ENCODE assay signal across 26 mouse cellular contexts in genomic region chr10:79526661-79527452, GRCm38 (mm10). TPM values are rescaled to one million over a fixed set of nuclear protein-coding genes. Genes with fewer than 3 reads are reported as not detected.
DNase-seq lines count a peak whose midpoint lies in the region; ATAC-seq and TF ChIP-seq lines count a peak whose summit lies in the region.
"Had no signal": no experiment of that assay in that cellular context is flagged by ENCODE, and none has a peak within 500 bp of the region (broad histone marks: within the 10 kb centered on the region; RNA-seq: fewer than 3 reads in every experiment).

No protein-coding gene starts in this region.

- H3K27me3 ChIP-seq in forebrain, embryonic 10.5 days (ENCODE audit: poor library complexity, severe bottlenecking) = no peaks in the 10 kb centered on the region
- H3K27me3 ChIP-seq in forebrain, embryonic 14.5 days (replicated peaks; ENCODE audit: control insufficient read depth, insufficient read depth, low read length) = no peaks in the 10 kb centered on the region
- H3K27me3 ChIP-seq in stomach, postnatal 0 days (ENCODE audit: control insufficient read depth, insufficient read depth, low read length) = no peaks in the 10 kb centered on the region
- H3K27me3 ChIP-seq: heart, embryonic 12.5 days; hindbrain, embryonic 12.5 days; limb, embryonic 15.5 days; midbrain, embryonic 15.5 days; neural tube, embryonic 13.5 days had no signal

- WGBS in forebrain, embryonic 10.5 days = 92% methylated on average over 12 of the region's 12 CpGs
- 90% methylated on average over 12 of the region's 12 CpGs for WGBS in forebrain, embryonic 14.5 days
- WGBS in stomach, postnatal 0 days = 87% methylated on average over 12 of the region's 12 CpGs

- no peak overlapping the region for H3K9ac ChIP-seq in forebrain, embryonic 14.5 days (ENCODE audit: low read length)
- H3K9ac ChIP-seq in stomach, postnatal 0 days (ENCODE audit: low read length) = no peak overlapping the region
- H3K9ac ChIP-seq: heart, embryonic 12.5 days; hindbrain, embryonic 12.5 days; limb, embryonic 15.5 days; midbrain, embryonic 15.5 days; neural tube, embryonic 13.5 days had no signal

- H3K27ac ChIP-seq in forebrain, embryonic 10.5 days = no peak overlapping the region
- H3K27ac ChIP-seq in forebrain, embryonic 14.5 days (ENCODE audit: low read depth, low read length) = no peak overlapping the region
- no peak overlapping the region for H3K27ac ChIP-seq in stomach, postnatal 0 days (replicated peaks)
- H3K27ac ChIP-seq: hindbrain, embryonic 12.5 days; limb, embryonic 15.5 days; midbrain, embryonic 15.5 days; neural tube, embryonic 13.5 days had no signal

- H3K4me2 ChIP-seq in forebrain, embryonic 14.5 days (ENCODE audit: low read length) = no peak overlapping the region
- no peak overlapping the region for H3K4me2 ChIP-seq in stomach, postnatal 0 days (replicated peaks; ENCODE audit: low read depth)
- H3K4me2 ChIP-seq: heart, embryonic 12.5 days; hindbrain, embryonic 12.5 days; limb, embryonic 15.5 days; midbrain, embryonic 15.5 days; neural tube, embryonic 13.5 days had no signal

- no peak for ATAC-seq in forebrain, embryonic 14.5 days
- ATAC-seq in stomach, postnatal 0 days (ENCODE audit: low FRiP score, low TSS enrichment) = no peak
- ATAC-seq: activated CD4-positive, CD25-positive, alpha-beta regulatory T cell, adult 4 months; forebrain, embryonic 16.5 days; midbrain, embryonic 15.5 days had no signal

- no peak overlapping the region for H3K4me3 ChIP-seq in forebrain, embryonic 10.5 days
- H3K4me3 ChIP-seq in forebrain, embryonic 14.5 days (ENCODE audit: low read depth, low read length) = no peak overlapping the region
- no peak overlapping the region for H3K4me3 ChIP-seq in stomach, postnatal 0 days (ENCODE audit: low read depth, low read length)
- H3K4me3 ChIP-seq: heart, embryonic 12.5 days; hindbrain, embryonic 12.5 days; limb, embryonic 15.5 days; midbrain, embryonic 15.5 days; myocyte; neural tube, embryonic 13.5 days had no signal

- no peak for TF ChIP-seq EP300 in stomach, postnatal 0 days (optimal IDR thresholded peaks at IDR 0.05)

- peaks cover 56% of the 10 kb centered on the region for H3K36me3 ChIP-seq in forebrain, embryonic 10.5 days (replicated peaks)
- H3K36me3 ChIP-seq in forebrain, embryonic 14.5 days (ENCODE audit: control insufficient read depth, insufficient read depth, low read length) = no peaks in the 10 kb centered on the region
- H3K36me3 ChIP-seq in stomach, postnatal 0 days (ENCODE audit: control insufficient read depth, insufficient read depth, low read length) = no peaks in the 10 kb centered on the region
- H3K36me3 ChIP-seq: hindbrain, embryonic 12.5 days; midbrain, embryonic 15.5 days had no signal

- no peak for TF ChIP-seq CTCF in stomach, postnatal 0 days (IDR thresholded peaks at IDR 0.05; ENCODE audit: low read depth)

- DNase-seq in forebrain, embryonic 10.5 days (ENCODE audit: extremely low spot score, low spot score) = peak; percentile 11
- DNase-seq in forebrain, embryonic 14.5 days (ENCODE audit: low spot score) = no peak
- peak; percentile 1 for DNase-seq in kidney, adult 11 months
- no peak for DNase-seq in kidney, adult 8-10 months
- peak; percentile 3 for DNase-seq in right cerebral cortex, postnatal 14 days
- DNase-seq in right cerebral cortex, postnatal 10 days (ENCODE audit: low spot score in 2 of 2) = no peak
- peak; percentile 12 for DNase-seq in stomach, postnatal 0 days (ENCODE audit: low spot score)
- DNase-seq: adrenal gland, adult 8-10 months; cerebellum, adult 11-12 months; gastrocnemius, postnatal 14 days; heart, adult 18-20 months; layer of hippocampus, adult 9-11 months; lung, adult 18-20 months; retina, postnatal 1 day; thymus, postnatal 14 days had no signal

- H3K4me1 ChIP-seq in forebrain, embryonic 10.5 days = peaks cover 4% of the 10 kb centered on the region
- no peaks in the 10 kb centered on the region for H3K4me1 ChIP-seq in forebrain, embryonic 14.5 days (ENCODE audit: control insufficient read depth, insufficient read depth, low read length)
- H3K4me1 ChIP-seq in stomach, postnatal 0 days (replicated peaks; ENCODE audit: control insufficient read depth, insufficient read depth) = no peaks in the 10 kb centered on the region
- H3K4me1 ChIP-seq: heart, embryonic 12.5 days; hindbrain, embryonic 12.5 days; limb, embryonic 15.5 days; midbrain, embryonic 15.5 days; neural tube, embryonic 13.5 days had no signal

- no peaks in the 10 kb centered on the region for H3K9me3 ChIP-seq in forebrain, embryonic 10.5 days
- H3K9me3 ChIP-seq in forebrain, embryonic 14.5 days (replicated peaks; ENCODE audit: control insufficient read depth, low read length) = no peaks in the 10 kb centered on the region
- no peaks in the 10 kb centered on the region for H3K9me3 ChIP-seq in stomach, postnatal 0 days (ENCODE audit: control insufficient read depth, low read length)
- H3K9me3 ChIP-seq: heart, embryonic 12.5 days; hindbrain, embryonic 12.5 days; limb, embryonic 15.5 days; midbrain, embryonic 15.5 days; neural tube, embryonic 13.5 days had no signal

RNA-seq across cellular contexts. Expression of gene Plpp2, which starts 6.7 kb away (rescaled TPM):
- 26.0 and 28.8 TPM in 2 replicates for polyA plus RNA-seq in forebrain, embryonic 10.5 days (2016; fragmentation: Nextera tagmentation; extraction: Ambion mirVana)
- 9.4 and 12.5 TPM in 2 replicates for polyA plus RNA-seq in forebrain, embryonic 14.5 days (2014; fragmentation: Nextera tagmentation; extraction: Ambion mirVana)
- 81.8 and 92.1 TPM in 2 replicates for polyA plus RNA-seq in stomach, postnatal 0 days (2015; fragmentation: Nextera tagmentation; extraction: Ambion mirVana)

RNA-seq across cellular contexts. Expression of gene Mier2, which starts 28.1 kb away (rescaled TPM):
- 65.0 and 73.5 TPM in 2 replicates for polyA plus RNA-seq in forebrain, embryonic 10.5 days (2016; fragmentation: Nextera tagmentation; extraction: Ambion mirVana)
- 35.3 and 43.7 TPM in 2 replicates for polyA plus RNA-seq in forebrain, embryonic 14.5 days (2014; fragmentation: Nextera tagmentation; extraction: Ambion mirVana)
- polyA plus RNA-seq in stomach, postnatal 0 days (2015; fragmentation: Nextera tagmentation; extraction: Ambion mirVana) = 24.0 and 25.4 TPM in 2 replicates

RNA-seq across cellular contexts. Expression of gene Vmn2r83, which starts 58.3 kb away (rescaled TPM):
- polyA plus RNA-seq in forebrain, embryonic 10.5 days (2016; fragmentation: Nextera tagmentation; extraction: Ambion mirVana) = not detected in 2 replicates
- polyA plus RNA-seq in forebrain, embryonic 14.5 days (2014; fragmentation: Nextera tagmentation; extraction: Ambion mirVana) = not detected in 2 replicates
- polyA plus RNA-seq in stomach, postnatal 0 days (2015; fragmentation: Nextera tagmentation; extraction: Ambion mirVana) = not detected in 2 replicates
- polyA plus RNA-seq: activated CD4-positive, CD25-positive, alpha-beta regulatory T cell, adult 4 months; embryonic facial prominence, embryonic 14.5 days; forebrain, embryonic 16.5 days; heart, embryonic 12.5 days; kidney, embryonic 16.5 days; large intestine, adult 2 months; limb, embryonic 15.5 days; midbrain, embryonic 15.5 days; myocyte; neural tube, embryonic 13.5 days had no signal

Comparison
In these comparisons a context has a peak if more than half of its experiments do, and no peak if none do; other contexts are left out.
1. DNase-seq: peak in forebrain, embryonic 10.5 days (single experiment), kidney, adult 11 months (single experiment), right cerebral cortex, postnatal 14 days (single experiment) and stomach, postnatal 0 days (single experiment); none in forebrain, embryonic 14.5 days (single experiment), kidney, adult 8-10 months (0 of 2) and right cerebral cortex, postnatal 10 days (0 of 2).